Mouse (Mus musculus) cerebral cortex, adult 2 months (tissue): ENCODE results near the gene Togaram2.

Source experiments
- WGBS: fragments of 180-500 bp; shearing (Covaris S2); methylation state at CpG from one replicate; pipeline ENCODE4 v1.1.7; 2018; 5-methylcytosine and 5-hydroxymethylcytosine counted together

Gene Togaram2

GRCm38 (mm10) chr17:71673092-71673491 lies at the start of gene Togaram2:
Gene Togaram2 (plus strand): TSS chr17:71673261.
- WGBS = 56% methylated on average over 9 of the region's 9 CpGs

- 89% methylated on average over 10 of the region's 10 CpGs for WGBS
Observed at GRCm38 (mm10) chr17:71631806-71632205, 41.3 kb upstream of the Togaram2 start.

- 83% methylated on average over 8 of the region's 8 CpGs for WGBS
Observed at GRCm38 (mm10) chr17:71633350-71633749, 39.7 kb upstream of the Togaram2 start.

- 91% methylated on average over 8 of the region's 8 CpGs for WGBS
Observed at GRCm38 (mm10) chr17:71636786-71637185, 36.3 kb upstream of the Togaram2 start.

GRCm38 (mm10) chr17:71637750-71638265 lies 35.3 kb upstream of the Togaram2 start:
- WGBS = 88% methylated on average over 4 of the region's 4 CpGs

GRCm38 (mm10) chr17:71639056-71639455 lies 34.0 kb upstream of the Togaram2 start:
- 75% methylated on average over 5 of the region's 5 CpGs for WGBS

- 70% methylated on average over 9 of the region's 9 CpGs for WGBS
Observed at GRCm38 (mm10) chr17:71640421-71641085, 32.5 kb upstream of the Togaram2 start.

- WGBS = 84% methylated on average over 3 of the region's 3 CpGs
Observed at GRCm38 (mm10) chr17:71642190-71642589, 30.9 kb upstream of the Togaram2 start.

GRCm38 (mm10) chr17:71650011-71650410 lies 23.1 kb upstream of the Togaram2 start:
- WGBS = 90% methylated on average over 9 of the region's 9 CpGs

GRCm38 (mm10) chr17:71652495-71652894 lies 20.6 kb upstream of the Togaram2 start:
- 98% methylated on average over 2 of the region's 2 CpGs for WGBS

GRCm38 (mm10) chr17:71652934-71653333 lies 20.1 kb upstream of the Togaram2 start:
- 69% methylated on average over 5 of the region's 5 CpGs for WGBS

GRCm38 (mm10) chr17:71657521-71657920 lies 15.5 kb upstream of the Togaram2 start:
- 69% methylated on average over 4 of the region's 4 CpGs for WGBS

GRCm38 (mm10) chr17:71658666-71659065 lies 14.4 kb upstream of the Togaram2 start:
- 90% methylated on average over 10 of the region's 10 CpGs for WGBS

- WGBS = 56% methylated on average over 1 of the region's 1 CpGs
Observed at GRCm38 (mm10) chr17:71660390-71660789, 12.7 kb upstream of the Togaram2 start.

GRCm38 (mm10) chr17:71662751-71663250 lies 10.3 kb upstream of the Togaram2 start:
- 4% methylated on average over 21 of the region's 21 CpGs for WGBS

GRCm38 (mm10) chr17:71663491-71663890 lies 9.6 kb upstream of the Togaram2 start:
- WGBS = 85% methylated on average over 6 of the region's 6 CpGs

GRCm38 (mm10) chr17:71664172-71664571 lies 8.9 kb upstream of the Togaram2 start:
- WGBS = 100% methylated on average over 1 of the region's 1 CpGs

- 86% methylated on average over 4 of the region's 4 CpGs for WGBS
Observed at GRCm38 (mm10) chr17:71665201-71665600, 7.9 kb upstream of the Togaram2 start.

- WGBS = 84% methylated on average over 5 of the region's 5 CpGs
Observed at GRCm38 (mm10) chr17:71669511-71669910, 3.5 kb upstream of the Togaram2 start.

- 39% methylated on average over 17 of the region's 17 CpGs for WGBS
Observed at GRCm38 (mm10) chr17:71671840-71672546, 1.1 kb upstream of the Togaram2 start.

GRCm38 (mm10) chr17:71673936-71674335 lies 875 bp downstream of the Togaram2 start:
- WGBS = 59% methylated on average over 9 of the region's 9 CpGs

- WGBS = 37% methylated on average over 18 of the region's 18 CpGs
Observed at GRCm38 (mm10) chr17:71674886-71675285, 1.8 kb downstream of the Togaram2 start.

- WGBS = 92% methylated on average over 14 of the region's 14 CpGs
Observed at GRCm38 (mm10) chr17:71681666-71682065, 8.6 kb downstream of the Togaram2 start.
